Mouse (Mus musculus) forebrain, embryonic 14.5 days (tissue): ENCODE measurements around the gene Agbl4. TPM values are rescaled to one million over a fixed set of nuclear protein-coding genes. Genes with fewer than 3 reads are reported as not detected.

Experiments
- ATAC-seq: fragments of 200-750 bp; cut with Nextera tagmentation; 2 replicates; pipeline ENCODE4 v1.8.0; 2017; ENCODE audit warnings: mild to moderate bottlenecking, moderate library complexity
- DNase-seq: peaks from one replicate; pipeline ENCODE4 v3.0.0-alpha.2; 2015; ENCODE audit warnings: low spot score
- H3K27ac ChIP-seq: fragments of 300-500 bp; sonication (generic); 2 replicates; pipeline ENCODE4 v1.5.1; 2014; ENCODE audit warnings: low read depth, mild to moderate bottlenecking, control low read depth, low read length, moderate library complexity
- H3K27me3 ChIP-seq: fragments of 300-500 bp; sonication (generic); replicated peaks from 2 replicates; pipeline ENCODE4 v1.6.1; 2014; ENCODE audit warnings: low read length, control low read depth, mixed read lengths; ENCODE audit not compliant: control insufficient read depth, insufficient read depth
- H3K36me3 ChIP-seq: fragments of 300-500 bp; sonication (generic); 2 replicates; pipeline ENCODE4 v1.6.1; 2014; ENCODE audit warnings: low read length, control low read depth; ENCODE audit not compliant: control insufficient read depth, insufficient read depth
- H3K4me1 ChIP-seq: fragments of 300-500 bp; sonication (generic); 2 replicates; pipeline ENCODE4 v1.6.1; 2014; ENCODE audit warnings: antibody characterized with exemption, low read length, control low read depth; ENCODE audit not compliant: control insufficient read depth, insufficient read depth
- H3K4me2 ChIP-seq: fragments of 300-500 bp; sonication (generic); 2 replicates; pipeline ENCODE4 v1.6.1; 2014; ENCODE audit warnings: mild to moderate bottlenecking, control low read depth, low read length
- H3K4me3 ChIP-seq: fragments of 300-500 bp; sonication (generic); 2 replicates; pipeline ENCODE4 v1.5.1; 2014; ENCODE audit warnings: low read depth, low read length, control low read depth
- H3K9ac ChIP-seq: fragments of 300-500 bp; sonication (generic); 2 replicates; pipeline ENCODE4 v1.6.1; 2014; ENCODE audit warnings: mild to moderate bottlenecking, low read length, control low read depth, moderate library complexity
- H3K9me3 ChIP-seq: fragments of 300-500 bp; sonication (generic); replicated peaks from 2 replicates; pipeline ENCODE4 v1.6.1; 2016; ENCODE audit warnings: low read length, control low read depth, mixed read lengths; ENCODE audit not compliant: control insufficient read depth
- WGBS: fragments of 180-500 bp; shearing (Covaris S2); extraction: QIAGEN DNeasy Blood & Tissue Kit; methylation state at CpG from one replicate; pipeline ENCODE4 v1.1.7; 2014; 5-methylcytosine and 5-hydroxymethylcytosine counted together
- polyA plus RNA-seq: library from polyadenylated mRNA; unstranded; fragments of >200 nt; fragmentation: Nextera tagmentation; extraction: Ambion mirVana; gene quantifications from 2 replicates; pipeline ENCODE4 v1.2.1, GENCODE M21; 2014

Agbl4 gene
- polyA plus RNA-seq, 1 experiment from 2014 or later, result 2.3 TPM

DNA sequence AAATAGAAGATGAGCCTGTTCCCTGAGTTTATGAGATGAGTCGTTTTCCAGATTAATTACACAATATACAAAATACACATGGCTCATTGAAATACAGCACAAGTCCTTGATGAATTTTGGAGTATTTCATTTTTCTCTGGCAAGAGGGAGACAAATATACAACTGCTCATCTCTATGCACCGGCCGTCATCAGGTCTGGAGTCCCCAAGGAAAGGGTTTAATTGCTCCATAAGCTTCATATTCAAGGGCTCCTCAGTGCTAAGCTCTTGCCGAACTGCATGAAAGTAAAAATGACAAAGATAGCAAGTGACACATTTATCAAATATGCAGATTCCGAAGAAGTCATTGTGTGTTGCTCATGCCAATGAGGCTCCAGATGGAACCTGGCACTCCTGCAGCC, 1284.5 kb downstream of the Agbl4 start:
- DNase-seq (no peak), ATAC-seq (no peak)
- H3K4me2 ChIP-seq, result no peak overlapping the region
- no peaks in the 10 kb centered on the region for H3K27me3 ChIP-seq
- no peak overlapping the region for H3K27ac ChIP-seq
- WGBS, result 85% methylated on average over 5 of the region's 5 CpGs
- H3K4me3 ChIP-seq, result no peak overlapping the region
- no peak overlapping the region for H3K9ac ChIP-seq
- H3K36me3 ChIP-seq, result no peaks in the 10 kb centered on the region
- peaks cover 13% of the 10 kb centered on the region for H3K4me1 ChIP-seq
- H3K9me3 ChIP-seq, result no peaks in the 10 kb centered on the region

DNA sequence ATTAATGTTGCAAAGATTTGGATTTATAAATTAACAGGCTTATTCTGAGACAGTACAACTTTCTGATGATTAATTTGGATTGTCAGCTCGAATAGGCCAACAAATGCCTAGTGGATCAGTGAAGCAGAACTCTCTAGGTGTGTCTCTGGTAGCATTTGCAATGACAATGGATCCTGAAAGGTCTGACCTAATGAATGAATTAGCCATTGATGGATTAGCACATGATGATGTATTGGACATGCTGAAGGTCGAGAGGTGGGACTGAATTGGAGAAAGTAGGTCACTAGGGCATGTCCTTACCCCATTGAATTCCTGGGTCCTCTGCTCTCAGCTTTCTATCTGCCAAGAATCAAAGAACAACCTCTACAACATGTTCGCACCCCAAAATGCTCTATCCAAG, 1285.3 kb downstream of the Agbl4 start:
- no peaks in the 10 kb centered on the region for H3K36me3 ChIP-seq
- H3K4me1 ChIP-seq, result peaks cover 13% of the 10 kb centered on the region
- ATAC-seq, result no peak
- no peak overlapping the region for H3K27ac ChIP-seq
- no peaks in the 10 kb centered on the region for H3K27me3 ChIP-seq
- DNase-seq, result no peak
- H3K4me3 ChIP-seq, result no peak overlapping the region
- no peak overlapping the region for H3K4me2 ChIP-seq
- no peaks in the 10 kb centered on the region for H3K9me3 ChIP-seq
- H3K9ac ChIP-seq, result no peak overlapping the region
- 81% methylated on average over 3 of the region's 3 CpGs for WGBS

DNA sequence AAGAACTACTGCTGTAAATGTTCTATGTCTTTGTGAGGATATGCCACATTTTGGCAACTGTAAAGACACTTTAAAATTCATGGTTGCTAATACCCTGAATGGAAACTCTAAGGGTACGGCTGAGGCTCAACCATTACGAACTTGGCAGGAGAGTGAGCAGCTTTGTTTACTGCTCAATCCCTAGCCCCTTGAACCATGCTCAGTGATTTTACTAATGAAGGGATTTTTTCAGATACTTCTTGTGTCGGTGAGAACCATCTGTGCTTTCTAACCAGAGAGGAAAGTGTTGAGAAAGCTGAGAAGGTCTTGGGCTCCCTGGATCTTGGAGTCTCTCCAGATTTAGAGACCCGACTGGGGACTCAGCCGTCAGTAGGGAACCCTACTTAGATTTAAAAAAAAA, 1286.4 kb downstream of the Agbl4 start:
- H3K4me2 ChIP-seq, result no peak overlapping the region
- peaks cover 13% of the 10 kb centered on the region for H3K4me1 ChIP-seq
- H3K27ac ChIP-seq, result no peak overlapping the region
- 13% methylated on average over 5 of the region's 5 CpGs for WGBS
- no peak overlapping the region for H3K9ac ChIP-seq
- H3K36me3 ChIP-seq, result no peaks in the 10 kb centered on the region
- H3K9me3 ChIP-seq, result no peaks in the 10 kb centered on the region
- H3K27me3 ChIP-seq, result peaks cover 3% of the 10 kb centered on the region; the same call in 1 of the 2 replicates
- no peak overlapping the region for H3K4me3 ChIP-seq
- DNase-seq, result peak; percentile 86
- peak; percentile 48 for ATAC-seq

DNA sequence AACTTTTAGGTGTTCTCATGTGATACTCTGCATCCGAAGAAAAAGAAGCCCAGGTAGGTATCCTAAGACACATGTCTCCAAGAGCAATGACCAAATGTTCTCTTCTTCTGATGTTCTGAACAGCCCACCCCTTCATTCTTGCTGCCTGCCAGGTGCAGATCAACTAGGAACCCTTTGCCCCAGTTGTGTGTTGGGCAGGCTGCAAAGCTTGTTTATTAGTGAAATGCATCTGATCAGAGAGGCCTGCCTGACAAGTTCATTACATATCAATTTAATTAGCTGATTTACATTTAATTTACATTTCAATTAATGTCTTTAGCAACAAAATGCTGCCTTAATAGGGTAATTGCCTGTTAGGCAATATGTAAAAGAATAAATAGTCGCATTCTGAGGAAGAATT, 1288.5 kb downstream of the Agbl4 start:
- Histone ChIP-seq H3K9me3 (no peaks in the 10 kb centered on the region), H3K4me3 (no peak overlapping the region), H3K4me1 (peaks cover 15% of the 10 kb centered on the region), H3K4me2 (no peak overlapping the region), H3K27me3 (peaks cover 11% of the 10 kb centered on the region), H3K36me3 (no peaks in the 10 kb centered on the region), H3K27ac (no peak overlapping the region), H3K9ac (no peak overlapping the region)
- DNase-seq (peak; percentile 82), ATAC-seq (peak; percentile 70)
- 24% methylated on average over 2 of the region's 2 CpGs for WGBS

DNA sequence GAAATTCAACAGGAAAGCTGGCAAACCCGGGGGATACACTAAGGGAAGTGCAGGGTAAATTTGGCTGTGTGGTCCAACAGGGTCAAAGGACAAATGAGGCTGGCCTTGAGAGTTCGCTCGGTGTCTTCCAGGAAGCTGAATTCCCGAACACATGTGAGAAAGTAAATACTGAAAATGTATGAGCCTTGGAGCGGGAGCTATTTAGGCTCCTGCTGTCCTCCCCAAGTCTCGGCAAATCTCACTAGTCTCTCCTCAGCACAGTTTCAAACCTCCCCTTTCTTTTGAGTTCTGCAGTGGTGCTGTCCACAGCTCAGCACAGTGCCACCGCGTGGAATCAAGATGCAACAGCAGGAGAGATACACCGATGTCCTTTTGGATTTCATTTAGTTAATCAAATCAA, 1289.5 kb downstream of the Agbl4 start:
- no peaks in the 10 kb centered on the region for H3K36me3 ChIP-seq
- peak overlapping the region; percentile 12; the same call in 1 of the 2 replicates for H3K4me2 ChIP-seq
- no peak overlapping the region for H3K9ac ChIP-seq
- no peak overlapping the region for H3K4me3 ChIP-seq
- H3K9me3 ChIP-seq, result no peaks in the 10 kb centered on the region
- no peak overlapping the region for H3K27ac ChIP-seq
- peaks cover 11% of the 10 kb centered on the region for H3K27me3 ChIP-seq
- 4% methylated on average over 9 of the region's 9 CpGs for WGBS
- ATAC-seq, result peak; percentile 57
- peaks cover 18% of the 10 kb centered on the region for H3K4me1 ChIP-seq
- peak; percentile 86 for DNase-seq

DNA sequence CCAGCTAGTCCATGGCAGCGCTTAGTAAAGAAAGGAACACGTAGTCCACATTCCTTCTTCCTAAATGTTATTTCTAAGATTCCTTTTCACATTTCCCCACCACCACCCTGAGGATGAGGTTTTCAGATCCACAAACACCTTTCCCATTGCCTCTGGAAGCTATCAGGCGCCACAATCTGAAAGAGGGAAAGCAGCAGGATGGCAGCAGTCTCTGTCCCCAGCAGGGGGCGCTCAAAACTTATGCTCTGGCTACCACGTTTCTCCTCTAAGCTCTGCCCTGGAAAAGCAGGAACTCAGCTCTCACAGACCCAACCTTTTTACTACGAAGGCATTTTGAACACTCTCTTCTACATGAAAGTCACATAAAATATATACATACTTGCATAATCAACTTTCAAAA, 1290.2 kb downstream of the Agbl4 start:
- Histone ChIP-seq H3K4me1 (peaks cover 18% of the 10 kb centered on the region), H3K27ac (no peak overlapping the region), H3K9me3 (no peaks in the 10 kb centered on the region), H3K4me2 (peak overlapping the region; percentile 3; the same call in 1 of the 2 replicates), H3K36me3 (no peaks in the 10 kb centered on the region), H3K27me3 (peaks cover 11% of the 10 kb centered on the region), H3K4me3 (no peak overlapping the region), H3K9ac (no peak overlapping the region)
- peak; percentile 86 for DNase-seq
- 0 out of 2 replicates have a peak, but pooled peaks have one; percentile 21 for ATAC-seq
- 22% methylated on average over 6 of the region's 6 CpGs for WGBS

DNA sequence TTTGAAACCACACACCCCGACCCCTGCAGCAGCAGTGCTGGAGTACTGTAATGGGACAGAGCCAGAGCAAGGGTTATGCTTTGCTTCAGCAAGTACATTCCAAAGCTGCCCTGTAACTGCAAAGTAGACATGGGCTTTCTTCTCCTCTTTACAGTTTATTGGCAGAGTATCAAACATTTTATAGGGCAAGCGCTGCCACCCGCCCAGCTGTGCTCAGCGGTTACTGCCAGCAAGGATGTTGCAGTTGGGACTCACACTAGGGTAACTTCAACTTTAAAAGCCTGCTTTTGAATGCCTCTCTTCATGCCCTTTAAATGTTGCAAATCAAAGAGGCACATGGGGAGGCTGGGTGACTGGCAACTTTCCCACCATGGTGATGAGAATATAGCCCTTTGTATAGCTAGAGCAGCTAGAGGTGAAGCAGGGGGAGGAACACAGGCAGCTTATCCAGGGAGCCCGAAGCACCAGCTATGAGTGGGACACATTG, 1293.6 kb downstream of the Agbl4 start:
- Histone ChIP-seq H3K4me1 (peaks cover 11% of the 10 kb centered on the region), H3K27ac (no peak overlapping the region), H3K27me3 (peaks cover 16% of the 10 kb centered on the region), H3K4me2 (no peak overlapping the region), H3K9me3 (no peaks in the 10 kb centered on the region), H3K36me3 (no peaks in the 10 kb centered on the region), H3K9ac (no peak overlapping the region), H3K4me3 (no peak overlapping the region)
- DNase-seq, result peak; percentile 86
- ATAC-seq, result peak; percentile 71
- WGBS, result 18% methylated on average over 5 of the region's 5 CpGs

DNA sequence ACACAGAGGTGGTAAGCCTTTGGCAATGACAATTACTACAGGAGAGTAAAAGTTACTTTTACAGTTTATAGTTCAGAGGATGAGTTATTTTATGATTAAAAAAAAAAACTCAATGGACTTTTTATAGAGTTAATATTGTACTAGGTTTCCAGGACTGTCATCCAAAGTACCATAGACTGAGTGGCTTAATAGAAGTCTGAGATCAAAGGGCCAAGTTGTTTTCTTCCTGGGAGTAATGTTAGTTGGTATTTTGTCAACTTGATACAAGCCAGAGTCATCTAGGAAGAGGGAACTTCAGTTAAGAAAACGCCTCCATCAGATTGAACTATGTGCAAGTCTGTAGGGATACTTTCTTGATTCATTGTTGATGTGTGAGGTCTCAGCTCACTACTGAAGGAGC, 1303.9 kb downstream of the Agbl4 start:
- Histone ChIP-seq H3K9ac (no peak overlapping the region), H3K27me3 (no peaks in the 10 kb centered on the region), H3K36me3 (no peaks in the 10 kb centered on the region), H3K9me3 (no peaks in the 10 kb centered on the region), H3K4me2 (no peak overlapping the region), H3K4me1 (no peaks in the 10 kb centered on the region), H3K27ac (no peak overlapping the region), H3K4me3 (no peak overlapping the region)
- ATAC-seq (no peak), DNase-seq (no peak)
- WGBS, result 78% methylated on average over 1 of the region's 1 CpGs

DNA sequence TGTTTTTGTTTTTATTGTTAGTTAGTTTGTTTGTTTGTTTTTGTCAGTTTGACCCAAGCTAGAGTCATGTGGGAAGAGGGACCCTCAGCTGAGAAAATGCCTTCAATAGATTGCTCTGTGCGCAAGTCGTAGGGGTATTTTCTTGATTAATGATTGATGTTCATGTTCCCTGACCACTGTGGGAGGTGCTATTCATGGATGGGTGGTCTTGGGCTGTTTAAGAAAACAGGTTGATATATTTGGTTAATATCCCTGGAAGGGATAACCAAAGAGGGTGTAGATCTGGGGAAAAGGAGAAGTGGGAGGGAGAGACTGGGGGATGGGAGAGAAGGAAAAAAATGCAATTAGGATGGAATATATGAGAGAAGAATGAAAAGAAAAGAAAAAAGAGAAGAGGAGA, 1306.7 kb downstream of the Agbl4 start:
- Histone ChIP-seq H3K27ac (no peak overlapping the region), H3K36me3 (no peaks in the 10 kb centered on the region), H3K4me3 (no peak overlapping the region), H3K9me3 (no peaks in the 10 kb centered on the region), H3K9ac (no peak overlapping the region), H3K27me3 (no peaks in the 10 kb centered on the region), H3K4me2 (no peak overlapping the region), H3K4me1 (no peaks in the 10 kb centered on the region)
- ATAC-seq (no peak), DNase-seq (no peak)
- 91% methylated on average over 2 of the region's 2 CpGs for WGBS
